Mouse (Mus musculus) E14TG2a.4 (cell line): ENCODE data around the gene Frmpd3.

Experiments used
- CTCF ChIP-seq: conservative IDR thresholded peaks from 2 replicates; pipeline ENCODE4 v1.5.1; 2014; ENCODE audit warnings: low read length
- NANOG ChIP-seq: IDR thresholded peaks from 2 replicates; pipeline ENCODE4 v1.6.1; 2014; ENCODE audit warnings: borderline replicate concordance, low read length, mixed read lengths
- POU5F1 ChIP-seq: IDR thresholded peaks from 2 replicates; pipeline ENCODE4 v1.6.1; 2014; ENCODE audit warnings: low read length, borderline replicate concordance

- TF ChIP-seq CTCF = no peak
- TF ChIP-seq POU5F1 = no peak
- no peak for TF ChIP-seq NANOG
Observed at GRCm38 (mm10) chrX:140375628-140376027, 33.6 kb downstream of the Frmpd3 start.
